Mouse (Mus musculus): ENCODE measurements around the gene Phox2a. TPM values are rescaled to one million over a fixed set of nuclear protein-coding genes. Genes with fewer than 3 reads are reported as not detected.

Phox2a gene
- total and polyA plus RNA-seq, 2 experiments from 2014 or later: 2.0 to 3.7 TPM

DNA sequence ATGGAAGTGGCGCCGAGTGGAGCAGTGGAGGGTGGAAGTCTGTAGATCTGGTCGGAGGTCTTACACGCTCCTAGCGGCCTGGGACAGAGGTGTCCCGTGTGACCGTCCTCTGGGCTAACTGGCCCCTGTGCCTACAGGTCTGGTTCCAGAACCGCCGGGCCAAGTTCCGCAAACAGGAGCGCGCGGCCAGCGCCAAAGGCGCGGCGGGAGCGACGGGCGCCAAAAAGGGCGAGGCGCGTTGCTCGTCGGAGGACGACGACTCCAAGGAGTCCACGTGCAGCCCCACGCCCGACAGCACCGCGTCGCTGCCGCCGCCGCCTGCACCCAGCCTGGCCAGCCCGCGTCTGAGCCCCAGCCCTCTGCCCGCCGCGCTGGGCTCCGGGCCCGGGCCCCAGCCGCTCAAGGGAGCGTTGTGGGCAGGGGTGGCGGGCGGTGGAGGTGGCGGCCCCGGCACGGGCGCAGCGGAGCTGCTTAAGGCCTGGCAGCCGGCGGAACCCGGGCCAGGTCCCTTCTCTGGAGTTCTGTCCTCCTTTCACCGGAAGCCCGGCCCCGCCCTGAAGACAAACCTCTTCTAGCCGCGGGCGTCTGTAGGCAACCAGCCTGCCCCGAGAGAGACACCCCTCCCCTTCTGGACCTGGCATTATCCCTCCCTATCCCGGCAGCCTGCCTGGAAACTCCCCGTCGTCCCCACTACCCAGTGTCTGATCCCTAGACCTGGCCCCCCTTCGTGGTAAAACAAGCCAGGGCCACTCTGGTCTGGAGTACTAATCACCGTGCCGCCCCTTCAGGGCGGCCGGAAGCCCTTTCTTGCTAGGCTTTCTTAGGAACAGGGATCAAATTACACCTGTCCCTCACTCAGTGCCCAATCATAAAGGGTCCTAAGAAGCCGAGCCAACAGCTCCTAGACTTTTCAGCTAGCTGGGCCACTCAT lies 3.7 kb downstream of the Phox2a start:
- H3K9me3 ChIP-seq (ENCODE audit: low read length): no peaks in the 10 kb centered on the region
- peaks cover 8% of the 10 kb centered on the region for H3K4me1 ChIP-seq (ENCODE audit: insufficient read depth, low read length)
- H3K36me3 ChIP-seq (ENCODE audit: insufficient read depth, low read length): no peaks in the 10 kb centered on the region
- peaks cover 55% of the 10 kb centered on the region for H3K27me3 ChIP-seq (ENCODE audit: insufficient read depth, low read length)
- peak overlapping the region; percentile 59 for H3K4me2 ChIP-seq (ENCODE audit: low read depth, low read length)
- WGBS: 1% methylated on average over 67 of the region's 71 CpGs
- ATAC-seq (peak; percentile 53), DNase-seq (ENCODE audit: low spot score) (peak; percentile 43)
- TF ChIP-seq CTCF (IDR thresholded peaks at IDR 0.05; ENCODE audit: low read depth): no peak
- H3K4me3 ChIP-seq (ENCODE audit: low read length): peak overlapping the region; percentile 36
- H3K27ac ChIP-seq: no peak overlapping the region
- H3K9ac ChIP-seq (replicated peaks; ENCODE audit: low read length): no peak overlapping the region

DNA sequence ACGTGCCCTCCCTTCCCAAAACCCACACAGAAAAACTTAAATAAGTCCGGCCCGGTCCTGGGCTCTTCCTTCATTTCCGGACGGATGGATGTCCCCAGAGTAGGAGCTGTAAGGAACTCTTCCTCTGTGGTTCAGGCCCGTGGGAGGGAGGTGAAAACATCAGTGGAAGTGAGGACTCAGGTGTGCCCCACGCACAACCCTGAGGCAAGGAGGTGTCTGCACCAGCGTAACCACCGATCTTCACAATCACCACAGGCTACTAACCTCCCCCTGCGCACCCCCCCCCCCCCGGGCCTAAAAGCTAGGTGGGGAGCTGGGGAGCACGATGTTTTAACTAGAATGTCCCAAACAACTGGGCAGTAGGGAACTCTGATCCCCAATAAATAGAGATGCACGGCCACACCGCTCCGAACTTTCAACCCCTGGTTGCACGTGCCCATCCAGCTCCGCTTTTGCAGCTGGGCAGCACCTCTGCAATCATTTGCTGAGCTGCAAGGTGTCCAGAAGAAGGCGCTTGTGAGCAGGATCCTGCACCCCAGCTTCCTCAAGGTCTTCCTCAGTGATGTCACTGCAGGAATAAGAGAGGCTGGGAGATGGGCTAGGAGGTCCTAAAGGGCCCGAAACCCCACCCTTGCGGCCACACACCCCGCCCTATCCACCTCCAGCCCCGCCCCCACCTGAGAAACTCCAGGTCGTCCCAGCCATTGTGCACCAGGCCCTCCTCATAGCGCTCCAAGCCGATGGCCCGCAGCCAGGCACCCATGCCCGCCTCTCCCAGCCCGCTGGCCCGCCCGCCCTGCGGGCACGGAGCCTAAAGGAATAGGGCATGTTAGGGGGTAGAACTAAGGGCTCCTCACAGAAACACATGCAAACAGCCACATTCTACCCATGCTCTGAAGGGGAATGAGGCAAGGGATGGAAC lies 5.0 kb downstream of the Phox2a start:
- H3K4me3 ChIP-seq (ENCODE audit: low read length): no peak overlapping the region
- H3K27me3 ChIP-seq (ENCODE audit: insufficient read depth, low read length): peaks cover 43% of the 10 kb centered on the region
- no peak overlapping the region for H3K27ac ChIP-seq
- WGBS: 34% methylated on average over 32 of the region's 32 CpGs
- peaks cover 4% of the 10 kb centered on the region; the same call in 1 of the 2 replicates for H3K36me3 ChIP-seq (ENCODE audit: insufficient read depth, low read length)
- TF ChIP-seq CTCF (IDR thresholded peaks at IDR 0.05; ENCODE audit: low read depth): peak; percentile 55
- H3K9ac ChIP-seq (replicated peaks; ENCODE audit: low read length): no peak overlapping the region
- no peaks in the 10 kb centered on the region for H3K9me3 ChIP-seq (ENCODE audit: low read length)
- DNase-seq (ENCODE audit: low spot score): no peak
- ATAC-seq: peak; percentile 24; the same call in 1 of the 2 replicates
- H3K4me2 ChIP-seq (ENCODE audit: low read depth, low read length): no peak overlapping the region
- peaks cover 8% of the 10 kb centered on the region for H3K4me1 ChIP-seq (ENCODE audit: insufficient read depth, low read length)

DNA sequence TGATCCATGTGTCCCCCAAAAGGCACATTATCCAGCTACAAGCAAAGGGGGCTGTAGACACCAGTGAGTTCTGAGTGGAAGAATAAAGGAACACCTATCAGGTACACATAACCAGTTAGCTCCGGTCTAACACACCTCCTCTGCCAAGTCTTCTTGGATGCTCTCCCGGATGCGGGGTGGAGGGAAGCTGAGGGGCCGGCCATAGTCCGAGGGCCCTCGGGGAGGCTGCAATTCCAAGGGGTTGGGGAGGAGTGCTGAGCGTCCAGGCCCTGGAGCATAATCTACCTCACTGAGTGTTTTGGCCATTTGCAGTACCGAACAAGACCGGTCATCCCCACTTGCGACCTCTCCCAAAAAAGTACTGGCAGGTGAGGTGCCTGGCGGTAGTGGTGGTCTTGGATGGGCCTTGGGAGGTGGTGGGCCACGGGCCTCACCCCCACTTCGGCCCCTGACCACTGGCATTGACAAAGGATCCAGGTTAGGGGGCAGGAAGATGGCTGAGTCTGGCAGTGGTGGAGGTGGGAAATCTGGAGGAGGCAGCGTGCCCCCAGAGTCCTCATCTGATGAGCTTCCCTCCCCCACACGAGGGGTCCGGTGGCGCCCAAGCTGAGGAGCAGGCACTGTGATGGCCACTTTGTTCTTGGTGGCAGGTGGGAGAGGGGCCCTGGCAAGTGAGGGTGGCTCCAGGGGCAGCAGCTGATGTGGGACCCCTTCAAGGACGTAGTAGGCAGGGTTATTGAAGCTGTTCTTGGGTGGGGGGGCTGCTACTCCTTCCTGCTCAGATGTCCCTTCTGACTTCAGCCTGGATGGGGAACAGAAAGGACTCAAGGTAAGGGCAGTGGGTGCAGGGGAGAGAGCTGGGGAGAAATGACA lies 5.9 kb downstream of the Phox2a start:
- no peak for ATAC-seq

DNA sequence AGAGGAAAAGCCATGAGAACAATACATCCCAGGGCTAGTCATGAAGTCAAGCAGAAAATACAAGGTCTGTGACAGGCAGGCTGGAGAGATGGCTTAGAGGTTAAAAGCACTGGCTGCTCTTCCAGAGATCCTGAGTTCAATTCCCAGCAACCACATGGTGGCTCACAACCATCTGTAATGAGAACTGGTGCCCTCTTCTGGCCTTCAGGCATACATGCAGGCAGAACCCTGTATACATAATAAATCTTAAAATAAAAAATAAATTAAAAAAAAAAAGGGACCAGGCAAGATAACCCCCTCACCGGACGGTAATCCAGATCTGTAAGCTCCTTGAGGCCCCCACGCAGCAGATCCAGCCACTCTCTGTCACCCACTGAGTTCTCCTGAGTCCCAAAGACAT lies 12.3 kb downstream of the Phox2a start:
- WGBS: 99% methylated on average over 3 of the region's 3 CpGs
- Histone ChIP-seq H3K27me3 (ENCODE audit: insufficient read depth, low read length) (no peaks in the 10 kb centered on the region), H3K9ac (replicated peaks; ENCODE audit: low read length) (no peak overlapping the region), H3K4me3 (ENCODE audit: low read length) (no peak overlapping the region), H3K9me3 (ENCODE audit: low read length) (no peaks in the 10 kb centered on the region), H3K4me1 (ENCODE audit: insufficient read depth, low read length) (no peaks in the 10 kb centered on the region), H3K27ac (no peak overlapping the region), H3K4me2 (ENCODE audit: low read depth, low read length) (no peak overlapping the region), H3K36me3 (ENCODE audit: insufficient read depth, low read length) (peaks cover 17% of the 10 kb centered on the region)
- DNase-seq (ENCODE audit: low spot score) (no peak), ATAC-seq (no peak)
- no peak; the same call in 1 of the 2 replicates for TF ChIP-seq CTCF (IDR thresholded peaks at IDR 0.05; ENCODE audit: low read depth)

More for the DNA sequence above, 5.9 kb downstream of the Phox2a start:
- no peak overlapping the region for H3K27ac ChIP-seq
- no peak overlapping the region for H3K4me3 ChIP-seq (ENCODE audit: low read length)
- H3K27me3 ChIP-seq (ENCODE audit: insufficient read depth, low read length): peaks cover 34% of the 10 kb centered on the region
- TF ChIP-seq CTCF (IDR thresholded peaks at IDR 0.05; ENCODE audit: low read depth): no peak
- H3K4me1 ChIP-seq (ENCODE audit: insufficient read depth, low read length): peaks cover 8% of the 10 kb centered on the region
- WGBS: 73% methylated on average over 18 of the region's 18 CpGs
- H3K9ac ChIP-seq (replicated peaks; ENCODE audit: low read length): no peak overlapping the region
- peaks cover 13% of the 10 kb centered on the region; the same call in 1 of the 2 replicates for H3K36me3 ChIP-seq (ENCODE audit: insufficient read depth, low read length)
- H3K9me3 ChIP-seq (ENCODE audit: low read length): no peaks in the 10 kb centered on the region
- no peak overlapping the region for H3K4me2 ChIP-seq (ENCODE audit: low read depth, low read length)
- no peak for DNase-seq (ENCODE audit: low spot score)

DNA sequence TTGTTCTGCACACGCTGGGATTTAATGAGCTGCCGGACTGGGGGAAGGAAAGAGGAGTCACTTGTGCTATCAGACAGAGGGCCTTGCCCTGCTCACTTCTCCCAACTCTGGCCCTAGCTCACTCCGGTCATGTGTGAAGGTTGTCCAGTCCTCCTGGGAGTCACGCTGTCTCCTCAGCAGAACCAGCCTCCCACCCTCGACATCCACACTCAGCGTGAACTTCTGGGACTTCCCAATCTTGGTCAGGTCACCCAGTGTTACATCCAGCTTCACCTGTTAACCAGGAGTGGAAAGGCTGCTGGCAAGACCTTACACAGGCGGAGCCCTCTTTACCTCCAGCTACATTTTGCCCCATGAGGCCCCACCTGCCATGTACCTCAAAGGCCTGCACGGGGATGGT lies 13.3 kb downstream of the Phox2a start:
- peaks cover 17% of the 10 kb centered on the region for H3K36me3 ChIP-seq (ENCODE audit: insufficient read depth, low read length)
- H3K4me1 ChIP-seq (ENCODE audit: insufficient read depth, low read length): no peaks in the 10 kb centered on the region
- ATAC-seq (no peak), DNase-seq (ENCODE audit: low spot score) (no peak)
- TF ChIP-seq CTCF (IDR thresholded peaks at IDR 0.05; ENCODE audit: low read depth): no peak
- no peak overlapping the region for H3K27ac ChIP-seq
- H3K9ac ChIP-seq (replicated peaks; ENCODE audit: low read length): no peak overlapping the region
- H3K9me3 ChIP-seq (ENCODE audit: low read length): no peaks in the 10 kb centered on the region
- 88% methylated on average over 8 of the region's 8 CpGs for WGBS
- H3K4me2 ChIP-seq (ENCODE audit: low read depth, low read length): no peak overlapping the region
- no peak overlapping the region for H3K4me3 ChIP-seq (ENCODE audit: low read length)
- no peaks in the 10 kb centered on the region for H3K27me3 ChIP-seq (ENCODE audit: insufficient read depth, low read length)

DNA sequence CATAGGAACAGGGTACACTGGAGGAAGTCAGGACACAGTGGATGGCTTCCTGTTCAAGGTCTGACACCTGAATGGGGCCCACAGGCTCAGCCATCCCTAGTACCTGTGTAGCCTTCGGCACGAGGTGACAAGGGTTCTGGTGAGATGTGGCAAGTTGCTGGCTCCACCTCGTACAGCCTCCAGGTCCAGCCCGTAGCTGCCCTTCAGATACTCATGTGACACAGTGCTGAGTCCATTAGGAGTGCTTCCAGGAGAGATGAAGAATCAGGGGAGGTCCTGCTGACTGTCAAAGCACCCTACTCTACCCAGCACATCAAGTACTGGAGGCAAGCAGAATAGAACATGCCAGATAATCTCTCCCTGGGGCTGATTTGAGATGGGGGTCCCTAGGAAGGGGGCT lies 14.3 kb downstream of the Phox2a start:
- Histone ChIP-seq H3K27me3 (ENCODE audit: insufficient read depth, low read length) (no peaks in the 10 kb centered on the region), H3K4me3 (ENCODE audit: low read length) (no peak overlapping the region), H3K36me3 (ENCODE audit: insufficient read depth, low read length) (peaks cover 17% of the 10 kb centered on the region), H3K4me1 (ENCODE audit: insufficient read depth, low read length) (no peaks in the 10 kb centered on the region), H3K9ac (replicated peaks; ENCODE audit: low read length) (no peak overlapping the region), H3K4me2 (ENCODE audit: low read depth, low read length) (no peak overlapping the region), H3K9me3 (ENCODE audit: low read length) (no peaks in the 10 kb centered on the region), H3K27ac (no peak overlapping the region)
- TF ChIP-seq CTCF (IDR thresholded peaks at IDR 0.05; ENCODE audit: low read depth): no peak
- WGBS: 91% methylated on average over 4 of the region's 4 CpGs
- DNase-seq (ENCODE audit: low spot score) (no peak), ATAC-seq (no peak)

Measured in hindbrain, postnatal 0 days (tissue).